Mouse (Mus musculus): ENCODE results near the gene Mrpl58. TPM values are rescaled to one million over a fixed set of nuclear protein-coding genes. Genes with fewer than 3 reads are reported as not detected.
"Not testable (repeated sequence)": the region's sequence is repeated elsewhere in the genome, so short reads cannot be mapped to it uniquely, and the experiment has no call there.

Mrpl58 gene
- total and polyA plus RNA-seq, 2 experiments from 2014 or later: 107 to 224 TPM

GRCm38 (mm10) chr11:115382891-115383290 is 20.7 kb upstream of the Mrpl58 start:
- peak overlapping the region; percentile 81 for H3K4me3 ChIP-seq (ENCODE audit: low read depth, low read length)
- H3K4me2 ChIP-seq (ENCODE audit: low read depth, low read length): peak overlapping the region; percentile 98
- H3K27ac ChIP-seq (ENCODE audit: low read depth): no peak overlapping the region
- 35% methylated on average over 5 of the region's 5 CpGs for WGBS
- H3K36me3 ChIP-seq (replicated peaks; ENCODE audit: control insufficient read depth, insufficient read depth, low read length): no peaks in the 10 kb centered on the region
- peak overlapping the region; percentile 83; the same call in 1 of the 2 replicates for H3K9ac ChIP-seq (replicated peaks; ENCODE audit: low read depth, low read length)
- DNase-seq (ENCODE audit: low spot score) (no peak), ATAC-seq (ENCODE audit: insufficient read depth, low read depth) (no peak)
- TF ChIP-seq CTCF (IDR thresholded peaks at IDR 0.05; ENCODE audit: low read depth): no peak
- TF ChIP-seq EP300 (IDR thresholded peaks at IDR 0.05; ENCODE audit: low read depth): no peak
- peaks cover 10% of the 10 kb centered on the region for H3K4me1 ChIP-seq (ENCODE audit: control insufficient read depth, insufficient read depth)
- H3K27me3 ChIP-seq (ENCODE audit: control insufficient read depth, insufficient read depth, low read length): peaks cover 5% of the 10 kb centered on the region; the same call in 1 of the 2 replicates
- no peaks in the 10 kb centered on the region; the same call in 1 of the 2 replicates for H3K9me3 ChIP-seq (replicated peaks; ENCODE audit: control insufficient read depth, low read length)

GRCm38 (mm10) chr11:115383701-115384474 is 19.7 kb upstream of the Mrpl58 start:
- Histone ChIP-seq H3K9ac (replicated peaks; ENCODE audit: low read depth, low read length) (no peak overlapping the region), H3K4me3 (ENCODE audit: low read depth, low read length) (no peak overlapping the region), H3K9me3 (replicated peaks; ENCODE audit: control insufficient read depth, low read length) (no peaks in the 10 kb centered on the region), H3K4me2 (ENCODE audit: low read depth, low read length) (peak overlapping the region; percentile 98; the same call in 1 of the 2 replicates), H3K4me1 (ENCODE audit: control insufficient read depth, insufficient read depth) (peaks cover 10% of the 10 kb centered on the region), H3K27me3 (ENCODE audit: control insufficient read depth, insufficient read depth, low read length) (peaks cover 5% of the 10 kb centered on the region; the same call in 1 of the 2 replicates), H3K27ac (ENCODE audit: low read depth) (peak overlapping the region; percentile 16), H3K36me3 (replicated peaks; ENCODE audit: control insufficient read depth, insufficient read depth, low read length) (no peaks in the 10 kb centered on the region)
- 52% methylated on average over 16 of the region's 16 CpGs for WGBS
- TF ChIP-seq EP300 (IDR thresholded peaks at IDR 0.05; ENCODE audit: low read depth): no peak
- TF ChIP-seq CTCF (IDR thresholded peaks at IDR 0.05; ENCODE audit: low read depth): no peak
- ATAC-seq (ENCODE audit: insufficient read depth, low read depth) (no peak), DNase-seq (ENCODE audit: low spot score) (no peak)

- TF ChIP-seq CTCF (IDR thresholded peaks at IDR 0.05; ENCODE audit: low read depth): no peak
- no peak for TF ChIP-seq EP300 (IDR thresholded peaks at IDR 0.05; ENCODE audit: low read depth)
- H3K27me3 ChIP-seq (ENCODE audit: control insufficient read depth, insufficient read depth, low read length): peaks cover 5% of the 10 kb centered on the region; the same call in 1 of the 2 replicates
- peak overlapping the region; percentile 98; the same call in 1 of the 2 replicates for H3K4me2 ChIP-seq (ENCODE audit: low read depth, low read length)
- H3K4me1 ChIP-seq (ENCODE audit: control insufficient read depth, insufficient read depth): peaks cover 10% of the 10 kb centered on the region
- no peaks in the 10 kb centered on the region for H3K36me3 ChIP-seq (replicated peaks; ENCODE audit: control insufficient read depth, insufficient read depth, low read length)
- no peak overlapping the region for H3K9ac ChIP-seq (replicated peaks; ENCODE audit: low read depth, low read length)
- ATAC-seq (ENCODE audit: insufficient read depth, low read depth): no peak
- no peak overlapping the region for H3K4me3 ChIP-seq (ENCODE audit: low read depth, low read length)
- 82% methylated on average over 5 of the region's 5 CpGs for WGBS
- DNase-seq (ENCODE audit: low spot score): no peak
- no peak overlapping the region for H3K27ac ChIP-seq (ENCODE audit: low read depth)
- no peaks in the 10 kb centered on the region for H3K9me3 ChIP-seq (replicated peaks; ENCODE audit: control insufficient read depth, low read length)
These were observed 19.0 kb upstream of the Mrpl58 start for GRCm38 (mm10) chr11:115384587-115384986.

GRCm38 (mm10) chr11:115386859-115387258 is 16.7 kb upstream of the Mrpl58 start:
- not testable (repeated sequence) for H3K9ac ChIP-seq (replicated peaks; ENCODE audit: low read depth, low read length); H3K9me3 ChIP-seq (replicated peaks; ENCODE audit: control insufficient read depth, low read length); H3K4me3 ChIP-seq (ENCODE audit: low read depth, low read length); DNase-seq (ENCODE audit: low spot score); H3K4me2 ChIP-seq (ENCODE audit: low read depth, low read length); ATAC-seq (ENCODE audit: insufficient read depth, low read depth); H3K27ac ChIP-seq (ENCODE audit: low read depth); H3K27me3 ChIP-seq (ENCODE audit: control insufficient read depth, insufficient read depth, low read length); H3K4me1 ChIP-seq (ENCODE audit: control insufficient read depth, insufficient read depth)
- 89% methylated on average over 3 of the region's 3 CpGs for WGBS
- peaks cover 17% of the 10 kb centered on the region for H3K36me3 ChIP-seq (replicated peaks; ENCODE audit: control insufficient read depth, insufficient read depth, low read length)

- H3K36me3 ChIP-seq (replicated peaks; ENCODE audit: control insufficient read depth, insufficient read depth, low read length): peaks cover 26% of the 10 kb centered on the region
- no peak for TF ChIP-seq EP300 (IDR thresholded peaks at IDR 0.05; ENCODE audit: low read depth)
- TF ChIP-seq CTCF (IDR thresholded peaks at IDR 0.05; ENCODE audit: low read depth): no peak
- no peaks in the 10 kb centered on the region for H3K9me3 ChIP-seq (replicated peaks; ENCODE audit: control insufficient read depth, low read length)
- ATAC-seq (ENCODE audit: insufficient read depth, low read depth) (no peak), DNase-seq (ENCODE audit: low spot score) (no peak)
- no peak overlapping the region for H3K27ac ChIP-seq (ENCODE audit: low read depth)
- H3K9ac ChIP-seq (replicated peaks; ENCODE audit: low read depth, low read length): no peak overlapping the region
- no peak overlapping the region for H3K4me2 ChIP-seq (ENCODE audit: low read depth, low read length)
- H3K4me3 ChIP-seq (ENCODE audit: low read depth, low read length): no peak overlapping the region
- H3K4me1 ChIP-seq (ENCODE audit: control insufficient read depth, insufficient read depth): no peaks in the 10 kb centered on the region
- H3K27me3 ChIP-seq (ENCODE audit: control insufficient read depth, insufficient read depth, low read length): no peaks in the 10 kb centered on the region
- 91% methylated on average over 7 of the region's 7 CpGs for WGBS
These were observed 12.2 kb upstream of the Mrpl58 start for GRCm38 (mm10) chr11:115391358-115391757.
